Mouse (Mus musculus) liver, adult 2 months (tissue): ENCODE measurements at regions not wholly inside any gene's neighbourhood (a gene's known extent, or its start where the extent isn't known, plus 50 kb on each side); places are given as distances from the start of the nearest gene placed in this dataset.

Source experiments
- DNase-seq: peaks from one replicate; pipeline ENCODE4 v3.0.0-alpha.2; 2011; ENCODE audit warnings: low read depth, low spot score; ENCODE audit errors: extremely low read depth
- H3K27ac ChIP-seq: fragments of 200-500 bp; replicated peaks from 2 replicates; pipeline ENCODE4 v1.5.1; 2012; ENCODE audit warnings: low read depth, mild to moderate bottlenecking, control low read depth, inconsistent platforms, low read length; ENCODE audit not compliant: insufficient read depth
- H3K27me3 ChIP-seq: fragments of 200-500 bp; 2 replicates; pipeline ENCODE4 v1.6.1; 2012; ENCODE audit warnings: mild to moderate bottlenecking, moderate library complexity, low read length, inconsistent platforms; ENCODE audit not compliant: control insufficient read depth, insufficient read depth
- H3K36me3 ChIP-seq: fragments of 200-500 bp; 2 replicates; pipeline ENCODE4 v1.6.1; 2012; ENCODE audit warnings: low read length, inconsistent platforms; ENCODE audit not compliant: control insufficient read depth, insufficient read depth
- H3K4me1 ChIP-seq: fragments of 200-500 bp; 2 replicates; pipeline ENCODE4 v1.6.1; 2011; ENCODE audit warnings: low read length; ENCODE audit not compliant: control insufficient read depth, insufficient read depth
- H3K4me3 ChIP-seq: fragments of 200-500 bp; 2 replicates; pipeline ENCODE4 v1.5.1; 2011; ENCODE audit warnings: low read depth, mild to moderate bottlenecking, control low read depth, low read length, moderate library complexity; ENCODE audit not compliant: insufficient read depth
- H3K79me2 ChIP-seq: fragments of 200-500 bp; 2 replicates; pipeline ENCODE4 v1.6.1; 2012; ENCODE audit warnings: inconsistent platforms, mild to moderate bottlenecking, low read length, moderate library complexity; ENCODE audit not compliant: control insufficient read depth, insufficient read depth
- H3K9ac ChIP-seq: fragments of 200-500 bp; 2 replicates; pipeline ENCODE4 v1.6.1; 2012; ENCODE audit warnings: low read depth, mild to moderate bottlenecking, control low read depth, inconsistent platforms, low read length
- CTCF ChIP-seq: fragments of 200-500 bp; IDR thresholded peaks from 2 replicates; pipeline ENCODE4 v1.5.1; 2011; ENCODE audit warnings: low read depth, low read length, control low read depth
- POLR2A ChIP-seq: fragments of 200-500 bp; IDR thresholded peaks from 2 replicates; pipeline ENCODE4 v1.6.1; 2011; ENCODE audit warnings: low read length, control low read depth; ENCODE audit not compliant: insufficient read depth; ENCODE audit errors: extremely low read depth
- WGBS: fragments of 180-500 bp; shearing (Covaris S2); methylation state at CpG from one replicate; pipeline ENCODE4 v1.1.7; 2018; 5-methylcytosine and 5-hydroxymethylcytosine counted together

DNA sequence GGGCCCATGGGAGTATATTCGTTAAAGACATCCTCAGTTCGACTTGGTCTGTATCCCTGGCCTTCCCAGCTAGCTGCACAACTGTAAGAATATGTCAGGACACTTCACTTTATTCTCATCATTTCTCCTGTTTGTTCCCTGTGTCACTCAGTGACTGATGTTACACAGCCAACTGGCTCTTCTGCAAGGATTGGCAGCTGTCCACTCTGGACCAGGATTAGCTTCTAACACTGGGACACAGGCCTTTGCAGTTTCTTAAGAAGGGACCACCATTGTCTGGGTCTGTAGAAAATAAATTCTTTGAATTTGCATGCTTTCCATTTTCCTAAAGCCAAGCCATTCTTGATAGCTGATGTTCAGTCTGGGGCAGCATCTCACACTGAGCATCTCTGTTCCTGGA, 622.1 kb upstream of the Camk1g start:
- Histone ChIP-seq H3K36me3 (no peaks in the 10 kb centered on the region), H3K79me2 (no peaks in the 10 kb centered on the region), H3K27me3 (no peaks in the 10 kb centered on the region), H3K4me3 (no peak overlapping the region), H3K27ac (no peak overlapping the region), H3K4me1 (no peaks in the 10 kb centered on the region), H3K9ac (no peak overlapping the region)
- DNase-seq, result no peak
- TF ChIP-seq CTCF, result no peak
- TF ChIP-seq POLR2A, result no peak
- 74% methylated on average over 2 of the region's 2 CpGs for WGBS

DNA sequence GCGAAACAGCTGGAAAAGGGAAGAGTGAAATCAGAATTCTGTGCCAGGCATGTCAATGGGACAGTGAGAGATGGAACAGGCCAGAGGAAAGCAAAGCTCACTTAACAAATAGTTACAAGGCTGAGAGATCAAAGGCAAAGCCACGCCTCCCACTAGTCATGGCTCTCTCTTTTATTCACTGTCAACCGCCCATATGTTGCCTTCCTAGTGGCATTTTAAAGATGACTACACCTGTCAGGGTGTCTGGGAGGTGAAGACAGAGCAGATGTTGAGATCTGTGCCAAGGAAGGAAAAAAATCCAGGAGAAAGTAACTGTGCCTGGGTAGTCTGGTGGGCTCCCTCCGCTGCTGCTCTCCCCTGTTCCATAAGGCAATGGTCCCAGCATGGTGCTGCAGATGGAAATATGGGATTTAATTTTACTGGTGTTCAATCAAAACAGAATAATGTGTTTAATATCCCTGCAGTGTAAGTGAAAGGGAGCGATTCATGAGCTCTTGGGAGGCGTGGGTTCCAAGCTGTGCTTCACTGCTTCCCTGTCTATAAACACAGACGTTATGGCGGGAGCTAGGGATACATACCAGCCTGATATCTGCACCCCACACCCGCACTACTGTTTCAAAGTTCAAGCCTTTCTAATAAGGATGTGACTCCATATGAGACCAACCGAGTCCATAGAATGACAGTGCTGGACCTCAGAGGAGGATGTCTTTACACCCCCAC, 620.0 kb upstream of the Camk1g start:
- H3K9ac ChIP-seq, result no peak overlapping the region
- no peaks in the 10 kb centered on the region for H3K79me2 ChIP-seq
- no peaks in the 10 kb centered on the region for H3K27me3 ChIP-seq
- no peak for DNase-seq
- no peaks in the 10 kb centered on the region for H3K36me3 ChIP-seq
- WGBS, result 78% methylated on average over 10 of the region's 10 CpGs
- no peak overlapping the region for H3K4me3 ChIP-seq
- no peak overlapping the region for H3K27ac ChIP-seq
- TF ChIP-seq POLR2A (no peak), CTCF (no peak)
- no peaks in the 10 kb centered on the region for H3K4me1 ChIP-seq

- no peak for TF ChIP-seq CTCF
- no peak for TF ChIP-seq POLR2A
- H3K27me3 ChIP-seq, result no peaks in the 10 kb centered on the region
- H3K4me1 ChIP-seq, result no peaks in the 10 kb centered on the region
- 53% methylated on average over 17 of the region's 17 CpGs for WGBS
- no peaks in the 10 kb centered on the region for H3K36me3 ChIP-seq
- H3K79me2 ChIP-seq, result no peaks in the 10 kb centered on the region
- H3K4me3 ChIP-seq, result no peak overlapping the region
- H3K27ac ChIP-seq, result no peak overlapping the region
- DNase-seq, result no peak
- no peak overlapping the region for H3K9ac ChIP-seq
Observed at GRCm38 (mm10) chr1:193988970-193989904, 619.1 kb upstream of the Camk1g start.

DNA sequence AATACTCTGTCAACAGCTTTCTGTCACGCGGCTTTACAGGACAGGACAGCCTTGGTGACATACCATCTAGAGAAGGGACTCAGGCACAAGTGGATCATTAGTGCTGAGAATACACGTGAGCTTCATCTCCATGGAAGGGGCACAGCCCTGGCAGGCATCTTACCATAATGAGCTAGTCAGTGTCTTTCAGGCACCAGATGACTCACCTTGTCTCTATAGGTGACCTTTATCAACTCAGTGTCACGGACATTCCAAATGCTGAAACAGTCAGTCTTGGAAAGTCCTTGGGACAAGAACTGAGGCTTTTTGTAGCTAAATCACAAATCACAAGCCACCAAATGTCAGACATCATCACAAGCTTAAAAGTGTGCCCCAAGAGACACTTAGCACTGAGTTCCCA, 610.5 kb upstream of the Camk1g start:
- Histone ChIP-seq H3K79me2 (no peaks in the 10 kb centered on the region), H3K27ac (no peak overlapping the region), H3K9ac (no peak overlapping the region), H3K4me1 (no peaks in the 10 kb centered on the region), H3K27me3 (no peaks in the 10 kb centered on the region), H3K36me3 (no peaks in the 10 kb centered on the region), H3K4me3 (no peak overlapping the region)
- WGBS, result 83% methylated on average over 4 of the region's 4 CpGs
- no peak for TF ChIP-seq CTCF
- TF ChIP-seq POLR2A, result no peak
- DNase-seq, result no peak

DNA sequence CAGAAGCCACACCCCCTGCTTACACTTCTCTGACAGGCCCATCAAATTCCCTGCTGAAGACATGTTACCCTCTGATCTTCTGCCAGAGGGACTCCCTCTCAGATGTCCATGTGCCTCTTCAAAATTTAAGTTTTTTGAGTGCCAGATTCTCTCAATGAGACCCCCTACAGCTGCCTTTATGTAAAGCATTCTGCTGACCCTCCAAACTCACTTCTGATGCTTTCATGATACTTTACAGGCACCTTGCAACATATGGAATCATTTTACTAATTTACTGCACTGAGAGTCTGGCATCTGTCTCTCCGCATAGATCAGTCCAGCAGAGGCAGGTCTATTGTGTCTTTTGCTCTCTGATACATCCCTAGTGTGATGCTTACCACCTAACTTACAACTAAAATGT, 601.4 kb upstream of the Camk1g start:
- no peak overlapping the region for H3K4me3 ChIP-seq
- no peaks in the 10 kb centered on the region for H3K79me2 ChIP-seq
- H3K36me3 ChIP-seq, result no peaks in the 10 kb centered on the region
- H3K4me1 ChIP-seq, result no peaks in the 10 kb centered on the region
- H3K27me3 ChIP-seq, result no peaks in the 10 kb centered on the region
- no peak overlapping the region for H3K27ac ChIP-seq
- H3K9ac ChIP-seq, result no peak overlapping the region
- TF ChIP-seq CTCF, result no peak
- TF ChIP-seq POLR2A, result no peak
- 98% methylated on average over 1 of the region's 1 CpGs for WGBS
- no peak for DNase-seq

GRCm38 (mm10) chr1:193969264-193969908, 599.3 kb upstream of the Camk1g start:
- no peak for TF ChIP-seq POLR2A
- Histone ChIP-seq H3K79me2 (no peaks in the 10 kb centered on the region), H3K4me1 (no peaks in the 10 kb centered on the region), H3K4me3 (no peak overlapping the region), H3K36me3 (no peaks in the 10 kb centered on the region), H3K27me3 (no peaks in the 10 kb centered on the region), H3K27ac (no peak overlapping the region), H3K9ac (no peak overlapping the region)
- 69% methylated on average over 4 of the region's 4 CpGs for WGBS
- no peak for DNase-seq
